Mouse (Mus musculus) layer of hippocampus, adult 18-20 months (tissue): ENCODE measurements at regions not wholly inside any gene's neighbourhood (a gene's known extent, or its start where the extent isn't known, plus 50 kb on each side); places are given as distances from the start of the nearest gene placed in this dataset.

Source experiments
- DNase-seq, 2 experiments: peaks; one replicate each; pipeline ENCODE4 v3.0.0; 2022; ENCODE audit warnings: low spot score in 2 of 2

DNA sequence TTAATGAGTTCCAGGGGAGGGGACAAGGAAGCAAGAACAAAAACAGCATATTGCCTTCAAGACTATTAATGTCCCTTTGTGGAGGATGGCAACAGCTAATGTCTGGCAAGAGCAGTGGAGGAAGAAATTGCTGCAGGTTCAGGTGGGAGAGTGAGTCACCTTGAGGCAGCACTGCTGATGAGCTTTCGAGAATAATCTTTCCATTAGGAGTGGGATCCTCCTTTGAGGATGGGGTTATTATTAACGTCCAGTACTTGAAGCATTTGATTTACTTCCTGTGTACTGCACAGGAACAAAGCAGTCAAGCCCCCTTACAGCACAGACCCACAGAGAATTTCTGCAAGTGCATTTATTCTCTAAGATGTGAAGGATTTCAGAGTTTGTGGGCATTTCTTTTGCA lies 671.2 kb upstream of the Stxbp6 start:
- no peak for DNase-seq

DNA sequence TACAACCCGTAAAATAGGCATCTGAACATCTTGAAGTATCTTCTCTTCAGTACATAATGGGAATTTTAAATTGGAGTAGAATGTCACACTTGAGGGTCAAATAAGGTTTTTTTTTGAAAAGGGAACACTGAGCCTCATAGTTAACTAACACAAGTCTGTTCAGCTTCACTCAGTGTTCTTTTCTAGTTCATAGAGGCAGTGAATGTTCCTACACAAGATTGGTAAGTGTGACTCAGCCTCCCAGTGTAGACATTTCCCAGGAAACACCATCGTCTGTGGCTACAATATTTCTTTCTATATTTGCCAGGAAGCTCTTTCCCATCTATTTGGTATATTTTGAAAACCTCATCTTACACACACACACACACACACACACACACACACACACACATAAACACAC lies 670.1 kb upstream of the Stxbp6 start:
- peak in 1 of 2 experiments; percentile 9 for DNase-seq

DNA sequence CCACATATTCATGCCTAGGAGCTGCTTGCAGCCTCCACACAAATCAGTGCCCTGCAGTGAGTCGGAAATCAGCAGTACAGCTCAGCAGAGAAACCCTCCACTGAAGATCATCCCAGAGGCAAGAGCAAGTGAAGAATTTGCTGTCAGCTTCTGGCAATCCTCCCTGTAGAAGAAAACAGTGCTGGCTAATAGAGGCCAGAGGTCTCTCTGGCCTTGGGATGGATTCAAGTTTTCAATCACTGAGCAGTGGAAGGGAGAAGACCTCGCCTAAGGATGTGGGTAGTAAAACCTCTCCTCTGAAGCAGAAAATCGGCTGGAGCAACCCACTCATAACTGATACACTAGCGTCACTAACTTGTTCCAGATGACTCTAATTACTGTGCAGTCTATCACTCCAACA lies 659.2 kb upstream of the Stxbp6 start:
- no peak for DNase-seq

DNA sequence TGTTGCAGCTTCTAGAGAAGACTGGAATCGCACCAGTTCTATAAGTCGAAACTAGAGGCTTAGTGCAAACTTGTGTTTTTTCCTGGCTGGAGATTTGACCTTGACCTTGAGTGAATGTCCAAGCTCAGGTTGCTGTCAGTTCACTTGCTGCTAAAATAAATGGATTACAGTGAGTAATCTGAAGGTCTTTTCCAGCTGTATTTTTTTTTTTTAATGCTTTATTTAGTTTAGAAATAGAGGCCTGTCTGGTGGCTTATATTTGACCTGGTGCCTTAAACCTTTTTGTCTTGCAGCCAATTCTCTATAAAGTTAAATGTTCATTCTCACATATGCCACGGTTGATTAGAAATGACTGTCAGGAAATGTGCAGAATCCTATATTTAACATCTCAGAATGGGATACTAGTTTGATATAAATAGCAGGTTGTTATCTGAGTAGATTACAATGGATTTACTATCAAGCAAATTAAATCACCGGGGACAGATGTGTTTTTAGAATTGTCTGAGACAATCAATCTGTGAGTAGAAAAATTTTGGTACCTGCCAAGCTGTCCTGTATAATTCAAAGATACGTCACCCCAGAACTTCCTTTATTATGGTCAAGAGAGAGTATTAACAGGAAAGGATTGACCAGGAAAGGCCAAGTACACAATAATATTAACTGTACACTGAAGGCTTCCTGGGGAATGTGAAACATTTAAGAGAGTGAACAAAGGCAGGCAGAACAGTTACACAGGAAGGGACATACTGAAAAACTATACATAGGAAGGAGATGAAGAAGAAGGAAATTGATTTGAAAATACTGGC lies 650.3 kb upstream of the Stxbp6 start:
- no peak for DNase-seq

DNA sequence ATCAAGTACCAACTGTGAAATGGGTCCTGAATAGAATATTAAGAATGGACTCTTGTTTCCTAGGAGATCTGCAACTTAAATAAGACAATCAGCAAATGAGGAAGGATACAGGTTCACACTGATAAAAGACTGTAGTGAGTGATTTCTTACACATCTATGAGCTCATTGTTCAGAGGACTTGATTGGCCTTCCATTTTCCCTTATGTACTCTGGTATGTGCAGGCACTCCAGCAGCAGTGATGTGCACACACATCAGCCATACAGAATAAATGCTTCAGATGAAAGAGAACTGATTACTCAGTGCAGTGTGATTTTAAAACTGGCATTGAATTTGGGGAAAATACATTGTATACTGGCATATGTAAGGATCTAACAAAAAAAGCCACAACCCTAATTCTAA lies 636.8 kb upstream of the Stxbp6 start:
- DNase-seq = no peak

DNA sequence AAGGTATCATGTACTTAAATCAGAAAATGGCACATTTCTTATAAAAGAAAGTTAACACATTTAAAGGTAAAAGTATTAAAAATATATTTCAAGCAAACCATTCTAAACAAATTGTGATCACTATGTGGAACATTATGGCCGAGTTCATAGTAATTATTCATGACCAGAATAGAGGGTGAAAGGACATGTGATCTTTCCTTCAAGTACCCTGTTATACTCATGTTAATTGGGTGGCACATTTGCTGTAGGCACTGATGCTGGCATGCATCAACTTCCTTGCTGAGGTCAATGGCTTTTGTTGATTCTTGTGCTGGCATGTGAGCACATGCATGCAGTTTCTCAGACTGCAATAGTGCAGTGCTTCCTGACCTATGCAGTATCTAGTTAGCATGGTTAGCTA lies 636.3 kb upstream of the Stxbp6 start:
- DNase-seq = no peak

DNA sequence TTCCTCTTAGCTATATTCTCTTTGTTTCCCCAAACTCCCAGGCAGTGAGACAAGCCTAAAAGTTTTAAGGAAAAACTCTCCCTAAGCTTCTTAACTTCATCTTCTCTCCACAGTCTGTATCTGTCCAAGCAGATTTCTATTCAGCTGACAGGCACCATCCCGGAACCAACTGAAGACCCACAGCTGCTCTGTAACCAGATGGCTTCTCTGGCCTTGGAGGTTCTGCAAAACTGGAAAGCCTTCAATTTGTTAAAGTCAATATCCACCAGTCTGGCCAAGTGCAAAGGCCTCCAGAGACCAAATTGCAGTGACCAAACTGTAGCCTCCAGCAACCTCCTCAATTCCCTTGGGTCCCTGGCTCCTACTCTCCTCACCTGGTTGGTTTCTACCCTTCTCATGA lies 614.8 kb upstream of the Stxbp6 start:
- no peak for DNase-seq

DNA sequence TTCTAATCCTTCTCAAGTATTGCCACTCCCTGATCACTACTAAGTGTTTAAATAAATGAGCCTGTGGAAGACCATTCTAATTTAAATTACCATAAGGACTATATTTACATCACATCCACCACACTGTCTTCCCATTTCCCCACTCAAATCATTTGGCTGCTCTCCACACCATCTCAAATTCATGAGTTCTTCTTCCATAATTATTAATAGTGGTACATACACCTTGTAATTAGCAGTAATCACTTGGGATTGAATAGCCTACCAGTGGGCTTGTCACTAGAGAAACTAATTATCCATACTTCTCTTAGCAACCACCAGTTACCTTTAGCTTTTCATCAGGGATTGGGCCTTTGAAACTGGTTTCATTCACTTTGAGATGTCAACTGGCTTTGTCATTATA lies 612.3 kb upstream of the Stxbp6 start:
- DNase-seq = no peak

DNA sequence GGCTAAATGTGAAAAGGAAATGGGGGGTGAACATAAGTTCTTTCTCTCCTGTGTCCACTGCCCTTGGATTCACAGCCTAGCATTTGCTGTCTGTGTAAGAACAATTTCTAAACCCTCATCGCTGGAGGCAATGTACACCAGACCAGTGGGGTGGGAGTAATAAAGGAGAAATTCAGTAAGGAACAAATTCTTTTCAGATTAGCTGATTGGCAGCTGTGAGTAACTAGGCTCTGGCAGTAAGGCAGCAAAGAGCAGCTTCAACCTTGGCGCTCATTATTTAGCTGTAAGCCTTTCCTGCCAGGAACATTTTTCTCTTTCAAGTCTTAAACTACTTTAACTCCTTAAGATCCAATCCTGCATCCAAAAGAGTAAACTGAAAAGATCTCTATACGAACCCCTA lies 597.9 kb upstream of the Stxbp6 start:
- DNase-seq = no peak

DNA sequence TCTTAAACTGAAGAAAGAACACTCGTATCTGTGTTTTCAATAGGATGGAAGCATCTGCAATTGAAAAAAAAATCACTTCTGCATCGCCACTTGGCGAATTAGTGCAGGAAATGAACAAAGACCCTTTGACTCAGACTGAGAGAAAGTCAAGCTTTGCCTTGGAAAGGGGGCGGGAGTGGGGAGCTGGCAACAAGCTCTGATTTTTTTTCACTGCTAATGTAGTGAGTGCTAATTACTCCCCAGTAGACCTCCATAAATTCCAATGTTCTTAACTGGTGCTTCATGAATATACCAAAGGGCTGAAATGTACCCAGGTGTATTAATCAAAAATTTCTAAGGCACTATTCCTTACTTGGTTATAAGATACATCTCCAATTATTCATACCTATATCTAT lies 597.0 kb upstream of the Stxbp6 start:
- no peak for DNase-seq

DNA sequence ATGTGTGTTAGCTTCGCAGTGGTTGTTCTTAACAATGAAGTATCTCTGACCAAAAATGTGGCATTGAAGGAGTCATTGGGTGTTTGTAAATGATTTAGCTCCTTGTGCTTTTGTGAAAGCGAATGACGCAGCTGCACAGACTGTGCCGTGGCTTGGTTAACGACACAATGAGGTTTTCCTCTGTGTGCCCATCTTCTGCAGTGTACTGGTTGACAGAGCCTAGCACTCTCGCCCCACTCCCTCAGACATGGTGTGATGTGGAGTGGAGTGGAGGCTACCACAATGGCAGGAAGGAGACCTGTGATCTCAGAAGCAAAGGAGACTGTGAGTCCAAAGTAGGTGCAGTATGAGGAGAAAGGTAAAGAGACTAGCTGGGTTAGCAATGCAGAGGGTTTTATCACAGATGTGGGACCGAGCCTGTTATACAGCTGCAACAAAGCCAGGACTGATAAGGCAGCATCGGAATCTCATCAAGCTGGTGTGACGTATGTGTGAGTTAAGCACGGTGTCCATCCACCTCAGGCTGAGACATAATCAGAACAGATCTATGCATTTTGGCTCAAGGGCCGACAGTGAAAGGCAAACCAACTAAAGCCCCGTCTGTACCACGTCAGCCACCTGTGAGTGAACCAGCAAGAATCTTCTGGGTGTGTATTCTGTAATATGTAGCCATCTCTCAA lies 596.5 kb upstream of the Stxbp6 start:
- DNase-seq = no peak

DNA sequence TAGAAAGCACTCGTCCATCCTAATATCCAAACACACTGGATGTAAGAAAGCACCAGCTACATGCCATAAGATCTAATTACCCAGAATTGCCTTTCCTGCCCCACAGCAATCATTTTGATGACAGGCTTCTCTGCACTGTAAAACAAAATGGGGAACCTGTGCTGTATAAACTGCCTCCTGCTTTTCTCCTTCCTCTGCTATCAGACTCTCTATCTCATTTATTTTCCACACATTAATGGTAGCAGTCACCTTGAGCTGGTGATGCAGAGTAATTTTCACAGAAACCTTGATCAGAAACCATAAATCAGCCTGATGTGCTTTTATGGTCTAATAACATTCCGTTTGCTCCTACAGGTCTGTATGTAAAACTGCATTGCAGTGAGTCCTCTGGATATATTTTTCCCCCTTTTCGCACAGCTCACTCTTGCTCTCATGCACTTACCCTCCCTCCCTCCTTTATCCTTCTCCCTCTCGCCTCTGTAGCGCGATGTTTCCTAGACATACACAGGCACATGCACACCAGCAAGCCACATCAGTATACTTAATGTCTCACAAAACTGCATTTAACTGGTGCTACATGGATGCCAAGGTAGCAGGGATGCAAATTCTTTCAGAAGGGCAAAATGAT lies 595.9 kb upstream of the Stxbp6 start:
- no peak for DNase-seq

DNA sequence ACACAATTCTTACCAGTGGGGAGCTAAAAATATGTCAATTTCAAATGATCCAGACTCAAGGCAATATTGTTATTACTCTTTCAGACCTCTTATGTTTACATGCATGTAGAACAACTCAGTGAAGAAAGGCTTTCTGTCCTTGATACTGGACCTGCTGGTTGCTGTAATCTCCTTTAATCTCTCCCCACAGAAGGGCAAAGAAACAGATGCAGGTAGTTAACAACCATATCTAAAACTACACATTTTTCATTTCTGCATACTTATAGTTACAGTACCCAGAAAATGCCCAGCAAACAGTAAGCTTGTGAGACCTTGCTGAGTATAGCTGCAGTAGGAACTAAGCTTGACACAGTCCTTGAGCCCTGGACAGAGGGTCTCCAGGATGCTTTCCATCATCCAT lies 585.1 kb upstream of the Stxbp6 start:
- DNase-seq = no peak

DNA sequence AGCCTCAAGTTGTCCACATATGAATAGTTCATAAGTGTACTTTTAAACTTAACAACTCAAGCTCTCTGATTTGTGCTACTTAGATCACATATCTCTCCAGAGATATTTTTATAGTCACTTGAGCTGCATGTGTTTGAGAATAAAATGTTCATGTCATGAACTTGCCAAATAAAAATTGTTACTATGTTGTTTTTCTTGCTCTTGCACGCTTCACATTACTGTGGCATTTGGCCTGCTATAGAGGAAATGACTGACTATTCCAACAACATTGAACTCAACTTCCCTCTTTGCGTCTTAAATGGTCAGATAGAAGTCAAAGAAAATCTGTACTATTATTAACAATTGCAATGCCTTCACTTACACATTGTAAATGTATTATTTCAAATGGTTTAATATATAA lies 582.1 kb upstream of the Stxbp6 start:
- DNase-seq = no peak

DNA sequence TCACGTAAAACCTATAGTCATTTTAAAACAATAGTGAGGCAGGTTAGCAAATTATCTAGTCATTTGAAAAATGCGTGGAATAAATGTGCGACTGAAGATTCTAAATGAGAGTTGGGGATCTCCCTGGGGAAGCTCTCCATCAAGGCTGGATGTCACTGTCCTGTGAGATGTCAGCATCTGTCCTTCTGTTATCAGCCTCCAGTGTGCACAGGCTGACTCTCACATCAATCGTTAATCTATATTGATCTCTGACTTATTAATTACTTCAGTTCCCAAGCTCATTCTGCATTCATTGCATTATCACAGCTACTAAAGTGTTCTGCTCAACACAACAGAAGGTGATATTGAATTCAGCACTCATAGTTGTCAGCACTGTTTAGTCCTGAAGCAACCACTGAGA lies 574.1 kb upstream of the Stxbp6 start:
- DNase-seq = no peak

DNA sequence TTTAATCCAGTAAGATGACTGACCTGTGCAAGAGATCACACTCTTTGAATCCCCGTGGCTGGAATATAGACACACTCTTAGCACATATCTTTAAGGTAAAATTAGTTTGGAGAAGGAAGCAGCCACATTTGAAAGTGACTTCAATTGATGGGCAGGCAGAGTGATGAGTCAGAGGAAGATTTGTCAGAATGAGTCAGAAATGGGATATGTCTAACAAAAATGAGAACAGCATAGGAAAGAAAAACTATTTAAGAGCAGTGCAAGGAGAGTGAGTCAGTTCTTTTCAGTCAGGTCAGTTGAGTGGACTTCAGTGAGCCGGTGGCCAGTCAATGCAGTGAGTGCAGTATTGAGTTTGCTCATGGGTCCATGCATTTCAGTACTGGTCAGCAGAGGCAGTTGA lies 569.7 kb upstream of the Stxbp6 start:
- DNase-seq = no peak

DNA sequence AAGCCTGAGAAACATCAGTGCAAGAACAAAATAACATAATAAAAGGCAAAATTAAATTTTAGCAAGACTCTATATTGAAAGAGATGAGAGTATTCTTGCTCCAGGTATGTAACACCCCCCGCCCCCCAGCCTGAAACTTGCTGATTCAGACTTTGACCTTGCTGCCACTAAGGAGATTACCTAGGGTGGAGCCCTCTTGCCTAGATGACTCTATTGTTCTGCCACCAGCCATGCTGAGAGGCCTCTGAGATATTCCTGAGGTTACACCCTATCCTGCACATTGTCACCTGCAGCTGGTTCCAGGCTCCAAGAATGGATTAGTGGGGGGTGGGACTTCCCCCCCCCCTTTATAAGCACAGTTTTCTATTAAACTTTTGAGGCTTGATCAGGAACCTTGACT lies 548.3 kb upstream of the Stxbp6 start:
- DNase-seq = no peak

DNA sequence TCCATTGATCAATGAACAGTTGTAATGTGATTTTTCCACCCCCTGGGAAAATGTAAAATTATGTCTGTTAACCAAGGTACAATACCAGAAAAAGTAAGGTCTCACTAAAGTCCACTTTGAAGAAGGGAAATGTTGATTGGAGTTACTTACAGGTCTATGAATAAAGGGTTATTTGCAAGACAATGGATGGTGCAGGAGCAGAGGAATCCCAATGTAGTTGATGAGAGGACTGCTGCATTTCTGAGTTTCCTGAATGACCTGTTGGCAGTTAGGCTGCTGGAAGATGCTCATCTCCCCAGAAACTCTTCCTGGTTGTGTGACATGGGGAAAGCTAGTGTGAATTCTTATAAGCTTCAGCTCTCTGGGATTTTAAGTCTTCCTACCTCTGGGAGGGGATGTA lies 545.5 kb upstream of the Stxbp6 start:
- DNase-seq = no peak

DNA sequence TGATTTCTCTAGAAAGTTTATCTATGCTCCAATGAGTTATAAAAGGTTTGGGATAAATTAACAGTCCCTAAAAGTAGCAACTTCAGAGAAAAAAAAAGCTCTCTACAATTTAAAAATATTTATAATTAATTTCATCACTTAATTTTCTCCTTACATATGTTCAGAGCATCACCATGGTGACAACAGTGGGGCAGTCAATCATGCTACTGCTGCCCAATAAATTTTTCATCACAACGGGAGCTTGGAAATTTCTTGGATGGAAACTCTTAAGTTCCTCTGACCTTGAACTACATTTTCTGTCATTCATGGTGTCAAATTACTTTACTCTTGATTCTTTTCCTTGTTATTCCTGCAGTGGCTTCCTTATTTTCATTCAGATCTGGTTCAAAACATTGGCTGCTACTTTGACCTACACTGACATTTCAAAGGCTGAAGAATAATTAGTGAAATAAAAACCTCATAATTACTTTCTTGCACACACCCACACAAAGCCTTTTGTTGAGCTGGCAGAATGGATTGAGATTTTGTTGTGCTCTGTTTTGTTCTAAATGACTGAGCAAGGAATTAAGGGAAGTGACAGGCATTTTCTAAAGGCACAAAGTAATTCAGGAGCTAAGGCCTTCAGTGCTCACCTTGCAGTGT lies 540.1 kb upstream of the Stxbp6 start:
- DNase-seq = no peak

DNA sequence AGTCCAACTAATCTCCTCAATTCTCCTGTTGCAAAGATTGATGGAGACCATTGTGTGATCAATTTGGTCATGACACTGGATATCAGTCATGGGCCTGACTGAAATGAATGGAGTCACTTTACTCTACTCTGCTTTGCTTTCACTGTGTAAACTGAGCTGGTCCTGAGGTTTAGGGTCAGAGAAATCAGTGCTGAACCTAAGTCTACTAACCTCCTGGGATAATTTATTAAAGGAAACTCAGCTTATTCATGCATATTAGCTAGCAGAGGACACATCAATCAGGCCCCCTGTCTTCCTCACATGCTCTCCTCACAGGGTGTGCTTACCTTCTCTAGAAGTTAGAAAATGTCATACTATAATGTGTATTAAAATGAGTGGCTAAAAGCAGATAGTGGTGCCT lies 539.6 kb upstream of the Stxbp6 start:
- DNase-seq = no peak

DNA sequence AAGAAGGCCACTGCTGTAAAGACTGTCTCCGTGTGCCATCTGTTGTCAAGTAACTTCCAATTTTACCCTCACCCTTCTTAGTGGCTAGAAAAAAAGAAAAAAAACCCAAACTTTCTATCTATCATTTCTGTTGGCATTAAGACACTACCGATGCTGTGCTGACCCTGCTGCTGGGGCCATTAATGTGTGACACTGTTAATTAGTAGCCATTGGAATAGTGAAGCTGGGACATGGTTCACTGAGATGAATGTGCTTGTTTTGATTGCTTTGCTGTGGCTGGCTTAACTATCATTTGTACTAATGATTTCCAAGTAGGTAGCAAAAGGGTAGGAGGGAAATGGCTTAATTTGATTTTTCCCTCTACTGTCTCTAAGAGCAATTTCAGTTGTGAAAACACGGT lies 524.9 kb upstream of the Stxbp6 start:
- no peak for DNase-seq

DNA sequence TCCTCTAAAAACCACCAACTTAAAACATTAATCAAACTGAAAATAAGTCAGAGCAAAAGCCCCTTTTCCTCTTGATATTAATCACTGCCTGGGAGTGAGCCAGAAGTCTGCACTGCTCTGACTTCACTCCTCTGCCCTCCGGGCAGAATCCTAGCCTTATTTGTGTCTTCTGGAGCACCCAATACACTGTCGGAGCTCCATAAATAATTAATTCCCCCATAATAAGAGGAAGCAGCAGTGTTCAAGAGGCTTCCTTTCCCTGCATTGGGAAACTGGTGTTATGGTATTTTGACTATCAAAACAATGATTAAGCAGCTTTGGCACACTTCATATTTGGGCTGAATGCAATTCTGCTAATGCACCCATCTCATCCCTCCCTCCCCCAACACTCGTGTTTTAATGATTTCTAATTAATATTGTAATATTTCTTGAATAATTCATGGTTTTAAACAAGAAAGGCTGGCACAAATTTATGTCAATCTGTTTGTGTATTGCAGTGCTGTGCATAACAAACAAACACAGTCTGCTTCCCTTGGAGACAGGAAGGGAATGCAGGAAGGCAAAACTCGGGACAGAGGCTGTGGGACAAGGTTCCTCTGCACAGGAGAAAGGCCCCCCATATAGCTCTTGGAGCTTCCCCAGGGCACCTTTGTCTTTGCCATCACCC lies 523.5 kb upstream of the Stxbp6 start:
- peak in 1 of 2 experiments; percentile 1 for DNase-seq
